Mouse (Mus musculus): Measurements from ENCODE around the gene Mrpl53. TPM values are rescaled to one million over a fixed set of nuclear protein-coding genes. Genes with fewer than 3 reads are reported as not detected.

Mrpl53 gene
- polyA plus RNA-seq, 1 experiment from 2014 or later, result 90.2 TPM

DNA sequence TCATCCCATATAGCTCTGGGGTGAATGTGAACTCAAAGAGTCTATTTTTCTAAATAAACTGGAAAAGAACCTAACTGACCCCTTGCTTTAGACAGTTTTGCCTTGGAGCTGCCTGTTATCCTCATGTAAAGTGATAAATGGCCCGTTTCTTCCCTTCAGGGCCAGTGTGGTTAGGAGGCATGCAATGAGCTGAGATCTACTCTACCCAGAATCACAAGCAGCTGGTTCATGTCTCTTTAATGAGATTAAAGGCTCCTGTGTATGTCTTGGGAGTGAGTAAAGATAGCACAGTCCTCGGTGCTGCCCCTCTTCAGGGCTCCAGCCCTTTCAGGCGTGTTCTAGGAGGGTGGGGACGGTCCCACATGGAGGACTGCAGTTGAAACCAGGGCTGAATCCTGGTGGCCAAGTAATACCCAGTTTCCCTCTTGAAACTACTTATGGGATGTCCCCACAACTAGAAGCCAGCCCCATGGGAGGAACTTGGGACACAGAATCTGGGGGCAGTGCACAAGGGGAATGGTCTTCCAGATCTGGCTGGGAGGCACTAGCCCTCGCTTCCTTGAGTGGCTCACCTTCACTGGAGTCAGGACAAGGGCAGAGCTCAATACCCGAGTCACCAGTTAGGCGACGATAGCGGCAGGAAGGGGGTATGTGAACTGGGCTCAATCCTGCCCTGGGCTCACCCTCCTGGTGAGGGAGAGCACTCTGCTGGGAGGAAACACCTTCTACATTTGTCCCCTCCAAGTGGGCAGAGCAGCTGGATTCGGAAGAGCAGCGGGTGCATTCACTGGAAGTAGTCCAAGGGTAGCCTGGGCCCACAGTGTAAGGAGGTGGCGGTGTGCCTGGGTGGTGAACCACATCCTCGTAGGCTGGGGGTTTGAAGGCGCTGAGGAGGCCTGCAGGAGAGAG lies 10.2 kb downstream of the Mrpl53 start:
- Histone ChIP-seq H3K4me1 (ENCODE audit: insufficient read depth) (peaks cover 46% of the 10 kb centered on the region), H3K36me3 (replicated peaks; ENCODE audit: insufficient read depth, low read length) (peaks cover 11% of the 10 kb centered on the region), H3K4me2 (ENCODE audit: low read depth, low read length) (no peak overlapping the region), H3K27ac (ENCODE audit: low read depth) (no peak overlapping the region), H3K9me3 (ENCODE audit: low read length) (no peaks in the 10 kb centered on the region), H3K4me3 (ENCODE audit: low read depth, low read length) (no peak overlapping the region), H3K27me3 (ENCODE audit: insufficient read depth, low read length) (no peaks in the 10 kb centered on the region), H3K9ac (replicated peaks) (no peak overlapping the region)
- ATAC-seq, result no peak
- WGBS (ENCODE audit: insufficient replicate concordance), result 72% methylated on average over 14 of the region's 14 CpGs
- TF ChIP-seq CTCF (IDR thresholded peaks at IDR 0.05; ENCODE audit: low read depth), result no peak
- TF ChIP-seq EP300 (IDR thresholded peaks at IDR 0.05; ENCODE audit: low read depth), result no peak
- no peak for DNase-seq

DNA sequence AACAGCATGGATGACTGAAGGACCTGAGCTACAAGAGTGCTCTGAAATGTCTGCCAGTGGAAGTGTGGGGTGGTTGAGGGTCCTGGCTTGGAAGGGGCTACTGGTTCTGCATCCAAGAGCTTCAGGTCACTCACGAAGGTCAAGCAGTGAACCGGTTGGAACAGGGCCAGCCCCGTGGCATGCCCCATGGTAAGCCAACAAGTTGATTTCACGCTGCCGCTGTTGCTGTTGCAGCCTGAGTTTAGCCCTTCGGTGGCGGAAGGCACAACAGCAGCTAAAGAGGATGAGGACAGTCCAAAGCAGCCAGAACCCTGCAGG lies 10.9 kb downstream of the Mrpl53 start:
- H3K9ac ChIP-seq (replicated peaks), result no peak overlapping the region

DNA sequence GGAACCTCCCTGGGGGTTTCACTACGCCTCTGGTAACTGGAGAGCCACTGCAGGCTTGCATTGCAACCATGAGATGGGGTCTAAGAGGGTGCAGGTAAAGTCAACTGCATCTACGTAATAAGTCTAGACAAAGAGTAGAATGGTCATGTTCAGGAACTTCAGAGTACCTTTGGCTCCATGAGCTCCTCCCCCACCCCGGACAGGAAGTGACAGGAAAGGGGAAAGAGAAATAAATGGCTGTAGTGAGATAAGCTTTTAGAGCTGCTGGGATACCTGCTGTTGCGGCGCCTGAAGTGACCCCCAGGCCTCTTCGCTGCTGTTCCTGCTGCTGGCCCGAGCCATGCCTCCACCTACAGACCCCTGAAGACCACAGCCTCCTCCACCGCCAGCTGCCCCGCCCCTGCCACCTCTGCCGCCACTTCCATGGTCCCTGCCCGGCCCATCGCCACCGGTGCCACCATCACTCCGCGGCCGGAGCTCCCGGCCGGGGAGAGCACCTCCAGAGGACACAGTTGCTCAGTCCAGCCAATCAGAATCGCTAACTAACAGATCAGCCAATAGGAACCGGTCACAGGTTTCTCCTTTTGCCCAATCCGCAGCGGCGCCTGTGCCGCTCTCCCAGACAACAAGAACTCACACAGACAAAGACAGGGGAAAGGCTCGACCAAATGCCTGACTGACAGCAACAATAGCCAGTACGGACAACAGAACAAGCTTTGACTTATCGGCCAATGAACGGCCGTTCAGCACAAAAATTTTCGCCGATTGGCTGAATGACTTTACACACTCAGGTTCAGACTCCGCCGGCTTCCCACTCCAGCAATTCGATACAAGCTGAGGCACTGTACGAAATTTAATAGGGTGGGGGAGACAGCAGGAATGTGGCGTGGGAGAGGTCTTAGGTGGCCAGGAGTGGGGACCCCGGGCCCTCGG lies 12.4 kb downstream of the Mrpl53 start, which contains the start of gene Wbp1:
Wbp1 (minus strand) TSS at position 630 of the 933 bp plus-strand sequence.
- Histone ChIP-seq H3K27ac (ENCODE audit: low read depth) (peak within 1 kb of the TSS; percentile 77), H3K36me3 (replicated peaks; ENCODE audit: insufficient read depth, low read length) (peaks cover 11% of the 10 kb centered on the region), H3K27me3 (ENCODE audit: insufficient read depth, low read length) (no peaks in the 10 kb centered on the region), H3K4me1 (ENCODE audit: insufficient read depth) (peaks cover 43% of the 10 kb centered on the region), H3K9me3 (ENCODE audit: low read length) (no peaks in the 10 kb centered on the region), H3K4me3 (ENCODE audit: low read depth, low read length) (peak within 1 kb of the TSS; percentile 64), H3K4me2 (ENCODE audit: low read depth, low read length) (peak within 1 kb of the TSS; percentile 85), H3K9ac (replicated peaks) (peak within 1 kb of the TSS; percentile 78)
- WGBS (ENCODE audit: insufficient replicate concordance), result 1% methylated on average over 38 of the region's 38 CpGs
- ATAC-seq, result peak; percentile 91
- peak; percentile 92 for DNase-seq
- no peak for TF ChIP-seq CTCF (IDR thresholded peaks at IDR 0.05; ENCODE audit: low read depth)

More for the DNA sequence above, 10.9 kb downstream of the Mrpl53 start:
- ATAC-seq, result no peak
- H3K9me3 ChIP-seq (ENCODE audit: low read length), result no peaks in the 10 kb centered on the region
- no peak overlapping the region for H3K27ac ChIP-seq (ENCODE audit: low read depth)
- no peak for TF ChIP-seq EP300 (IDR thresholded peaks at IDR 0.05; ENCODE audit: low read depth)
- TF ChIP-seq CTCF (IDR thresholded peaks at IDR 0.05; ENCODE audit: low read depth), result no peak
- peaks cover 11% of the 10 kb centered on the region for H3K36me3 ChIP-seq (replicated peaks; ENCODE audit: insufficient read depth, low read length)
- WGBS (ENCODE audit: insufficient replicate concordance), result 74% methylated on average over 7 of the region's 7 CpGs
- no peak overlapping the region for H3K4me3 ChIP-seq (ENCODE audit: low read depth, low read length)
- peaks cover 46% of the 10 kb centered on the region for H3K4me1 ChIP-seq (ENCODE audit: insufficient read depth)
- H3K4me2 ChIP-seq (ENCODE audit: low read depth, low read length), result 0 out of 2 replicates have a peak overlapping the region, but pooled peaks have one; percentile 85
- DNase-seq, result peak; percentile 35
- no peaks in the 10 kb centered on the region for H3K27me3 ChIP-seq (ENCODE audit: insufficient read depth, low read length)

DNA sequence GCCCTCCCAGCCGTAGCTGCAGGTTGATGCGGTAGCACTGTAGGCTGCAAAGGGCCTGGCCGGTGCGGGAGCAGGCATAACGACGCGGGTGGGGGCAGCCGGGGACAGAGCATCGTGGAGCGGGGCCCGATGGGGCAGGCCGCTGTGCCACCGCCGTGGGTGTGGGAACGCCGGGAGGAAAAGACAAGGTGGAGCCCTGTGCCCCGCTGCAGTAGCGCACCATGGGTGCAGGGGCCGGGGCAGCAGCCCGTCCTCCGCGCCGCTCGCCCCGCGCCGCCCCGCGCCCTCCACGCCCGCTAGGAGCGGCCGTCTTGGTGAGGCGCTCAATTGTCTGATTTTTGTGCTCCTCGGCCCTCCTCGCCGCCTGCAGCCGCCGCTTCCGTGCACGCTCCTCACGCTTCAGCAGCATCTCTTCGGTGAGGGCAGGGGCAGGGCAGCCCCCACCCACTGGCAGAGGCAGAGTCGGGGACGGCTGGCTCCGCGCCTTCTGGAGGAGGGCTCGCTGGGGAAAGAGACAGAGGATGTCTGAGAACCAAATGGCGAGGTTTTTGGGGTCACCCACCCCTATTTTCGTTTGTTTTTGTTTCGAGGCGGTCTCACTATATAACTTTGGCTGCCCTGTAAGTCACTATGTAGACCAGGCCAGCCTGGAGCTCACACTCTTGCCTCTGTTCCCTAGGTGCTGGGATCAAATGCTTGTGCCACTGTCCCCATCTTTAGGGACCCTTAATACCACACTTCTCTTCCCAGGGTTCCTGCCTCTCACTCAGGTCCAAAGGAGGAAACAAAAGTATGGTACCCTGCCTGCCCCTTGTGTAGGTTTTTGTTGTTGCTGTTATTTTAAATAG lies 13.2 kb downstream of the Mrpl53 start:
- H3K4me1 ChIP-seq (ENCODE audit: insufficient read depth), result peaks cover 40% of the 10 kb centered on the region
- TF ChIP-seq CTCF (IDR thresholded peaks at IDR 0.05; ENCODE audit: low read depth) (no peak), EP300 (IDR thresholded peaks at IDR 0.05; ENCODE audit: low read depth) (no peak)
- no peaks in the 10 kb centered on the region for H3K27me3 ChIP-seq (ENCODE audit: insufficient read depth, low read length)
- H3K9ac ChIP-seq (replicated peaks), result peak overlapping the region; percentile 78
- DNase-seq (no peak), ATAC-seq (peak; percentile 36)
- H3K4me2 ChIP-seq (ENCODE audit: low read depth, low read length), result peak overlapping the region; percentile 85
- H3K27ac ChIP-seq (ENCODE audit: low read depth), result peak overlapping the region; percentile 77
- peak overlapping the region; percentile 64 for H3K4me3 ChIP-seq (ENCODE audit: low read depth, low read length)
- H3K9me3 ChIP-seq (ENCODE audit: low read length), result no peaks in the 10 kb centered on the region
- peaks cover 11% of the 10 kb centered on the region for H3K36me3 ChIP-seq (replicated peaks; ENCODE audit: insufficient read depth, low read length)
- 3% methylated on average over 35 of the region's 52 CpGs for WGBS (ENCODE audit: insufficient replicate concordance)

DNA sequence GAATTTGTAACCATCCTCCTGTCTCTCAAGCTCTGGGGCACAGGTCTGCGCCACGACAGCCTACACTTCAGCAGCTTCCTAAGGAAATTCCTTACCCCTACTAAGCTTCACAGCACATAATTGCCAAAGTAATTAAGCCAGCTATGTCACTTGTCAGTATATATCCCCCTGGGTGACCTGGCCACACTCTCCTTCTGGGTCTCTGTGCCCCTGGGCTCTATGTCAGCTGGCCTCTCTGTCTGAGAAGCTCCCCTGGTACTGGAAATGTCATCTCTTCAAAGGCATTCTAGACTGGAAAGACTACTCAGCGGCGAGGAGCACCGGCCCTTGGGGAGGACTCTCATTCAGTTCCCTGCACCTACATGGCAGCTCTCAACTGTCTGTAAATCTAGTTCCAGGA lies 14.1 kb downstream of the Mrpl53 start:
- no peak overlapping the region for H3K27ac ChIP-seq (ENCODE audit: low read depth)
- H3K9me3 ChIP-seq (ENCODE audit: low read length), result no peaks in the 10 kb centered on the region
- WGBS (ENCODE audit: insufficient replicate concordance), result 94% methylated on average over 5 of the region's 5 CpGs
- DNase-seq, result no peak
- H3K4me3 ChIP-seq (ENCODE audit: low read depth, low read length), result no peak overlapping the region
- H3K9ac ChIP-seq (replicated peaks), result no peak overlapping the region
- ATAC-seq, result no peak
- H3K36me3 ChIP-seq (replicated peaks; ENCODE audit: insufficient read depth, low read length), result peaks cover 8% of the 10 kb centered on the region
- peaks cover 40% of the 10 kb centered on the region for H3K4me1 ChIP-seq (ENCODE audit: insufficient read depth)
- H3K4me2 ChIP-seq (ENCODE audit: low read depth, low read length), result peak overlapping the region; percentile 85
- no peaks in the 10 kb centered on the region for H3K27me3 ChIP-seq (ENCODE audit: insufficient read depth, low read length)
- TF ChIP-seq CTCF (IDR thresholded peaks at IDR 0.05; ENCODE audit: low read depth), result no peak
- no peak for TF ChIP-seq EP300 (IDR thresholded peaks at IDR 0.05; ENCODE audit: low read depth)

Data from liver, postnatal 0 days (tissue).